Mouse (Mus musculus): ENCODE data around the gene Zbtb46. TPM values are rescaled to one million over a fixed set of nuclear protein-coding genes. Genes with fewer than 3 reads are reported as not detected.

Zbtb46 gene
- polyA plus RNA-seq, 1 experiment, result 4.8 TPM

- no peak for DNase-seq
- Histone ChIP-seq H3K27ac (ENCODE audit: control insufficient read depth, insufficient read depth, low read length) (no peak overlapping the region), H3K4me1 (replicated peaks; ENCODE audit: control insufficient read depth, insufficient read depth, low read length) (no peaks in the 10 kb centered on the region), H3K4me3 (ENCODE audit: control insufficient read depth, insufficient read depth, low read length) (no peak overlapping the region), H3K36me3 (ENCODE audit: control insufficient read depth, insufficient read depth, low read length) (no peaks in the 10 kb centered on the region), H3K27me3 (ENCODE audit: control insufficient read depth, insufficient read depth, low read length) (no peaks in the 10 kb centered on the region)
- WGBS, result 86% methylated on average over 5 of the region's 5 CpGs
- no peak for TF ChIP-seq POLR2A (IDR thresholded peaks at IDR 0.05; ENCODE audit: control insufficient read depth, extremely low read depth, insufficient read depth, low read length, poor library complexity)
- TF ChIP-seq CTCF (IDR thresholded peaks at IDR 0.05; ENCODE audit: borderline replicate concordance, control insufficient read depth, extremely low read depth, insufficient read depth, low read length, poor library complexity), result no peak
Observed at GRCm38 (mm10) chr2:181397207-181397761, 61.9 kb downstream of the Zbtb46 start.

- TF ChIP-seq CTCF (IDR thresholded peaks at IDR 0.05; ENCODE audit: borderline replicate concordance, control insufficient read depth, extremely low read depth, insufficient read depth, low read length, poor library complexity) (no peak), POLR2A (IDR thresholded peaks at IDR 0.05; ENCODE audit: control insufficient read depth, extremely low read depth, insufficient read depth, low read length, poor library complexity) (no peak)
- WGBS, result 96% methylated on average over 3 of the region's 3 CpGs
Observed at GRCm38 (mm10) chr2:181394086-181394485, 65.1 kb downstream of the Zbtb46 start.

GRCm38 (mm10) chr2:181392600-181393213, 66.5 kb downstream of the Zbtb46 start:
- WGBS, result 33% methylated on average over 4 of the region's 4 CpGs
- H3K36me3 ChIP-seq (ENCODE audit: control insufficient read depth, insufficient read depth, low read length), result no peaks in the 10 kb centered on the region
- TF ChIP-seq CTCF (IDR thresholded peaks at IDR 0.05; ENCODE audit: borderline replicate concordance, control insufficient read depth, extremely low read depth, insufficient read depth, low read length, poor library complexity), result peak; percentile 22; the same call in 1 of the 2 replicates
- no peak for TF ChIP-seq POLR2A (IDR thresholded peaks at IDR 0.05; ENCODE audit: control insufficient read depth, extremely low read depth, insufficient read depth, low read length, poor library complexity)
- no peaks in the 10 kb centered on the region for H3K4me1 ChIP-seq (replicated peaks; ENCODE audit: control insufficient read depth, insufficient read depth, low read length)
- peak; percentile 83 for DNase-seq
- H3K27me3 ChIP-seq (ENCODE audit: control insufficient read depth, insufficient read depth, low read length), result no peaks in the 10 kb centered on the region
- no peak overlapping the region for H3K27ac ChIP-seq (ENCODE audit: control insufficient read depth, insufficient read depth, low read length)
- no peak overlapping the region for H3K4me3 ChIP-seq (ENCODE audit: control insufficient read depth, insufficient read depth, low read length)

More at GRCm38 (mm10) chr2:181394086-181394485, 65.1 kb downstream of the Zbtb46 start:
- no peaks in the 10 kb centered on the region for H3K36me3 ChIP-seq (ENCODE audit: control insufficient read depth, insufficient read depth, low read length)
- DNase-seq, result no peak
- no peak overlapping the region for H3K27ac ChIP-seq (ENCODE audit: control insufficient read depth, insufficient read depth, low read length)
- H3K27me3 ChIP-seq (ENCODE audit: control insufficient read depth, insufficient read depth, low read length), result no peaks in the 10 kb centered on the region
- H3K4me3 ChIP-seq (ENCODE audit: control insufficient read depth, insufficient read depth, low read length), result no peak overlapping the region
- H3K4me1 ChIP-seq (replicated peaks; ENCODE audit: control insufficient read depth, insufficient read depth, low read length), result no peaks in the 10 kb centered on the region

- Histone ChIP-seq H3K36me3 (ENCODE audit: control insufficient read depth, insufficient read depth, low read length) (no peaks in the 10 kb centered on the region), H3K4me1 (replicated peaks; ENCODE audit: control insufficient read depth, insufficient read depth, low read length) (no peaks in the 10 kb centered on the region), H3K27me3 (ENCODE audit: control insufficient read depth, insufficient read depth, low read length) (no peaks in the 10 kb centered on the region), H3K4me3 (ENCODE audit: control insufficient read depth, insufficient read depth, low read length) (no peak overlapping the region), H3K27ac (ENCODE audit: control insufficient read depth, insufficient read depth, low read length) (no peak overlapping the region)
- DNase-seq, result no peak
- no peak for TF ChIP-seq POLR2A (IDR thresholded peaks at IDR 0.05; ENCODE audit: control insufficient read depth, extremely low read depth, insufficient read depth, low read length, poor library complexity)
- TF ChIP-seq CTCF (IDR thresholded peaks at IDR 0.05; ENCODE audit: borderline replicate concordance, control insufficient read depth, extremely low read depth, insufficient read depth, low read length, poor library complexity), result no peak
- 70% methylated on average over 2 of the region's 2 CpGs for WGBS
Observed at GRCm38 (mm10) chr2:181391541-181391940, 67.7 kb downstream of the Zbtb46 start.

- DNase-seq, result no peak
- Histone ChIP-seq H3K36me3 (ENCODE audit: control insufficient read depth, insufficient read depth, low read length) (0 out of 2 replicates have a peak, but pooled peaks cover 1% of the 10 kb centered on the region), H3K27me3 (ENCODE audit: control insufficient read depth, insufficient read depth, low read length) (no peaks in the 10 kb centered on the region), H3K4me1 (replicated peaks; ENCODE audit: control insufficient read depth, insufficient read depth, low read length) (no peaks in the 10 kb centered on the region), H3K27ac (ENCODE audit: control insufficient read depth, insufficient read depth, low read length) (no peak overlapping the region), H3K4me3 (ENCODE audit: control insufficient read depth, insufficient read depth, low read length) (no peak overlapping the region)
- 96% methylated on average over 15 of the region's 15 CpGs for WGBS
- TF ChIP-seq POLR2A (IDR thresholded peaks at IDR 0.05; ENCODE audit: control insufficient read depth, extremely low read depth, insufficient read depth, low read length, poor library complexity) (no peak), CTCF (IDR thresholded peaks at IDR 0.05; ENCODE audit: borderline replicate concordance, control insufficient read depth, extremely low read depth, insufficient read depth, low read length, poor library complexity) (no peak)
Observed at GRCm38 (mm10) chr2:181391022-181391421, 68.2 kb downstream of the Zbtb46 start.

GRCm38 (mm10) chr2:181390136-181390870, 68.9 kb downstream of the Zbtb46 start:
- no peak overlapping the region for H3K27ac ChIP-seq (ENCODE audit: control insufficient read depth, insufficient read depth, low read length)
- no peak for DNase-seq
- H3K4me1 ChIP-seq (replicated peaks; ENCODE audit: control insufficient read depth, insufficient read depth, low read length), result no peaks in the 10 kb centered on the region
- no peak overlapping the region for H3K4me3 ChIP-seq (ENCODE audit: control insufficient read depth, insufficient read depth, low read length)
- TF ChIP-seq CTCF (IDR thresholded peaks at IDR 0.05; ENCODE audit: borderline replicate concordance, control insufficient read depth, extremely low read depth, insufficient read depth, low read length, poor library complexity), result no peak
- TF ChIP-seq POLR2A (IDR thresholded peaks at IDR 0.05; ENCODE audit: control insufficient read depth, extremely low read depth, insufficient read depth, low read length, poor library complexity), result no peak
- H3K27me3 ChIP-seq (ENCODE audit: control insufficient read depth, insufficient read depth, low read length), result no peaks in the 10 kb centered on the region
- H3K36me3 ChIP-seq (ENCODE audit: control insufficient read depth, insufficient read depth, low read length), result 0 out of 2 replicates have a peak, but pooled peaks cover 3% of the 10 kb centered on the region
- WGBS, result 85% methylated on average over 4 of the region's 4 CpGs

All from thymus, adult 2 months (tissue).